Mouse (Mus musculus): ENCODE measurements around the gene Borcs8.

Gene Borcs8

DNA sequence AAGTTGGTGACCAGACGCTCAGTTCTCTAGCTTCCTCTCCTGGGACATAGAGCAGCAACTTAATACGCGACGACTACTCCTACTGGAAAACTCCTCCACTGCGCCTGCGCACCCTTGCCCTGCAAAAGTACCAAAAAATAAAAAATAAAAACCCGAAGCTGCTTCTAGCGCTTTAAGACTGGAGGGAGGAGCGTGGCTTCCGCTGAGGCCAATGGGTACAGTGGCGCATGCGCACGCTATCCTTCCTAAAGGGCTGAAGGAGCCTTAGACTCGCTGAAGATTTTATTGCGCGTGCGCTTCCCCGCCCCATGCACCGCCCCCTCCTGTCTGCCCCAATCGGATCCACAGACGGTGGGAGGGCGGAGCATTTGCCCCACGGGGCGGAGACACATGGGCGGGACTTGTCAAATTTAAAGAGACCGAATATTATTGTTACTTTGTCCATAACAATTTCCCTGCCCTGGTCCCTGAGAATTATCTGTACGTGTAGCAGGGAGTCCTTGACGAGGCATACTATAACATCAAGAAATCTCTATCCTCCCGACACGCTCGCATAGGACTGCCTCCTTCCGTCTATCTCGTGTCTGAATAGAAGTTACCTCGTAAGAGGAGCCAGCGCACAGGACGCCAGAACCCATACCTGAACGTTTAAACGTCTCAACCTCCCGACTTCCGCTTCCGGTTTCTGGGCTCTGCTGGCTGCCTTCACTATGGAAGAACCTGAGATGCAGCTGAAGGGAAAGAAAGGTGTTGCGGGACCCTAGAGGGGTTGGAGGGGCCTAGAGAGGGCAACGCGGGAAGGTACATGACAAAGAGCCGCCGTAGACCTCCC lies at the start of gene Borcs8, which contains the start of the genes Rfxank and Mef2b:
TSS of gene Borcs8 (plus strand) at position 474 of the 832 bp plus-strand sequence.
TSS of gene Rfxank (minus strand) at position 129 of the 832 bp plus-strand sequence.
TSS of gene Mef2b (plus strand) at position 686 of the 832 bp plus-strand sequence.
- peak; percentile 99 to 100 for DNase-seq

DNA sequence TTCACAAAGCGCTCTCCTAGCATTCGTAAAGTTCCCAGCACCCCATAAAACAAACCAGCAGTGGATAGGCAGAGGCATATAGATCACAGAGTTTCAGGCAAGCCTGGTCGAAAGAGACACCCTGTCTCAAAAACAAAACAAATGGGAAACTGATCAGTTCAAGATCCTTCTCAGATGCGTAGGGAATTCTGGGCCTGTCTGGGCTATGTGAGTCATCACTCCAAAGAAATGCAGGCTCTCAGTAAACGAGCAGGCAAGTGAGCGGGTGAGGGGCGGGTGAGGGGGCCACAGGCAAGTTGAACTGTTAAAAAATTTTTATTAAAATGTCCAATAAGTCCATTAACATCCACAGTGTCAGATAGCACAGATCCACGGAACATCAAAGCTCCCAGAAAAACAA lies 46.5 kb upstream of the Borcs8 start:
- no peak for DNase-seq

DNA sequence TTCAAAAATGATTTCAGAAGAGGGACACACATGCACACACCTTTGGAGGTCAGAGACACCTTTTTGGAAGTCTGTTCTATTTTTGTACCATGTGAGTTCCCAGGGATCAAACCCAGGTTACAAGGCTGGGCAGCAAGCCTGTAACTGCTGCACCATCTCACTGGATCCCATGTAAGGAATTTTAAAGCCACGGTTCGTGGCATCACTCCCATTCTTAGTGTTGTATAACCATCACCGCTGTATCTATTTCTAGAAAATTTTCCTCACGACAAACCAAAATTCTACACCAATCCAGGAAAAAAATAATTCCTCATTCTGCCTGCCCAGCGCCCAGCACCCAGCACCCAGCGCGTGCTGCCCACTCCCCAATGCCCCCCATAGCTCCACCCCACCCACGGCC lies 40.0 kb upstream of the Borcs8 start:
- no peak for DNase-seq

DNA sequence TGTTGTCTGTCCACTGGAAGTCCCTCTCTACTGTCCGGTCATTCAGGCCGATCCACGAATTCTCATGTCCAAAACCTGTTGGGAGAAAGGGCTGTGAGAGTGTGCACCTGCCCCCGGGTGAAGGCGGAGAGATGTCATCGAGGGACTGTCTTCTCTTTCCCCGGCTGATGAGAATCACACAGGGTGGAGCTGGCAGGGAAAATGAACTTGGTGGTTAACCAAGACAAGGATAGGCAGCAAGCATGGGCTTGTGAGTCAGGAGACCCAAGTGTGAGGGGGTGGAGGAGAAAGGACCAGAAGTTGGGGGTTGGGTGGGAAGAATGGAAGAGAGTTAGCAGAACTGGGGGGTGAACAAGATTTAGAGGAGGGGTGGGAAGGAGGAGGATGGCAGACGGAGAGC lies 39.1 kb upstream of the Borcs8 start:
- DNase-seq, result no peak

DNA sequence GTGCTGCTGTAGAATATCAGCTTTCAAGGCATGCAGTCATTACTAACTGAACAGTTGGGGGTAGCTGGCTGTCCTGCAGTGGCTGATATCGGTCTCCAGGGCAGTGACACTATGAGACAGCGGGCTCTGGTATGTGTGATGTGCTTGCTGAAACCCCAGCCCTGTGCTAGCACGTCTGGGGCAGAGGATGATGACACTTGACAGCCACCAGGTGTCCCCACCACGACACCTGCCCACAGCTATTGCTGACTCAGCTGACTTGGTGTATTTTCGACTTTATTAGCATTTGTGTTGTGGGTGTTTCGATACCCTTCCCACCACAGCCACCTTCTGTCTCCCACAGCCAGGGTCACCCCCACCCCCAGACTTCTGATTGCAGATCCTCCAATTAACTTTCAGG lies 34.8 kb upstream of the Borcs8 start:
- DNase-seq, result peak in 1 of 2 experiments; percentile 23

DNA sequence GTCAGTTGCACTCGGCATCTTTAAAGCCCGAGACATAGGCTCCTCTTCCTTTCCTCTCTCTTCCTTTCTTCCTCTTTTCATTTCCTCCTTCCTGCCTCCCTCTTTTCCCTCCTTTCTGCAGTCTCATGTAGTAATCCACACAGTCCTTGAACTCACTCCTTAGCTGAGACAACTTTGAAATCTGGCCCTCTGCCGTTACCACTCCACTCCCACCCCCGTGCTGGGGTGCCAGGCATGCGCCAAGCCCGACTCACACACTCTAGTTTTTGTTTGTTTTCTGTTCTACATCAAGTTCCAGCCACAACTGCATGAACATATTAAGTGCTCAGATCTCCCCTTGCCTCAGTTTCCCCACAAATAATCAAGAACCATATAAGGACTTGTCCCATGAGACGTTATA lies 34.4 kb upstream of the Borcs8 start:
- DNase-seq, result no peak

DNA sequence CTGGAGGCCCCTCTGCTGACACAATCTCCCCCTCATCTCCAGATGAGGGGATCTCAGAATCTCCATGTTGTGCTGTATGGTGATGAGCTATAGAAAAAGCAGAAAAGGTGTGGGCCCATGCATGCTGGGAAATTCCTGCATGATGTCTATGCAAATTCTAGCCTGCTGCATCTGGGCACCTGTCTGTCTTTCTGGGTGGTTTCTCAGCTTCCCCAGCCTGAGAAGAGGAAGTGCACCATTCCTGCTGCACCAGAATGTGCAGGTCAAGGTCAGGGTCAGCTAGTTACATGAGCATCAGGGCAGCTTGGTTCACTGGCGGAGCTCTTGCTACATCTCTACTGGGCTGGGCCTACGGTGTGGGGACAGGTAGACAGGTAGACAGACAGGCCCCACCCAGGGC lies 28.8 kb upstream of the Borcs8 start:
- DNase-seq, result no peak

DNA sequence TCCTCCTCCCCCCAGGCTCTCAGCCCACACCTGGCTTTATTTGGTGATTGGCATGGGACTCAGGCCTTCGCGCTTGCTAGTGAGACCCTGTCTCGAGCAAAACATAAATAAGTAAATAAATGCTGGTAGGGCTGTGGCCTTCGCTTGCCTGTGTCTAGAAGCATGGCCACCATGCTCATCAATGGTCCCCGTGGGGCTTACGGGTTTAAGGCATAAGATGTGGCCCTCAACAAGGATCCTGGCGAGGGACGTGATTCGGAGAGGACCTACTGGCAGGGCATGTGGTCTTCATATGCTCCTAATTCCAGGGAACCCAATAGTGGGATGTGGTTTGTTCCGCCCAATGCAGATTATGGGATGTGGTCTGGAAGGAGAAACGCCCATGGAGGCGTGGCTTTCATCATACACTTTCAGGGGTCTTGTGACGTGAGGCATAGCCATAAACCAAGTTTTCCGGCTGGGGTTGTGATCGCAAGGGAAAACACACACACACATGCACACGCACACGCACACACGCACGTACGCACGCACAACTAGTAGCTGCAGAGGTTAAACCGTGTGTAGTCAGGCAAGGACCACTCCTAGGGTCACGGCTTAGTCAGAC lies 28.0 kb upstream of the Borcs8 start:
- DNase-seq, result no peak

DNA sequence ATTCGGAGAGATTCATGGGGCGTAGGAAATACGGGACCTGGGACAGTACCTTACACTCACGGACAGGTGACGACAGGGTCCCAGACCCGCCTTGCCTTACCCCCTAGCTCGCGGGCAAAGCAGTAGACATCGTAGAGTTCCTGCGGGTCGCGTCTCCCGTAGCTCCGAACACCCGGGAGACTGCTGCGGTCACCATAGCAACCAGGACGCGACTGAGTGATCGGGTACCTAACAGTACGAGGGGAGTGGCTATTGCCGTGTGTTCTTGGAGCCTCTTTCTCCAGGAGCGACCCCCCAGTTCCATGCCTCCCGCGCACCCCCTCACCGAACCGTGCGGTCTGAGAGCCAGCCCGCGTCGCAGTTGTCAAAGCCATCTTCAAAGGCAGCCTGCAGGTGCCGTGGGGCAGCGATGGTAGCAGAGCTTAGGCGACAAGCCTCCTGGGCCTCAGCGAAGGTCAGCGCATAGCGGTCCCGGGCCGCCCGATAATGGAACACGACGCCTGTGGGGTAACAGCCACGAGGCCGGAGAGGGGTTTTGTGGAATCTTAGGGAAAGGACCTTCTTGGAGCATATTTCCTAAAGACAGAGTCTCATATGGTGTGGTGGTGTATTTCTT lies 26.8 kb upstream of the Borcs8 start:
- DNase-seq, result no peak

DNA sequence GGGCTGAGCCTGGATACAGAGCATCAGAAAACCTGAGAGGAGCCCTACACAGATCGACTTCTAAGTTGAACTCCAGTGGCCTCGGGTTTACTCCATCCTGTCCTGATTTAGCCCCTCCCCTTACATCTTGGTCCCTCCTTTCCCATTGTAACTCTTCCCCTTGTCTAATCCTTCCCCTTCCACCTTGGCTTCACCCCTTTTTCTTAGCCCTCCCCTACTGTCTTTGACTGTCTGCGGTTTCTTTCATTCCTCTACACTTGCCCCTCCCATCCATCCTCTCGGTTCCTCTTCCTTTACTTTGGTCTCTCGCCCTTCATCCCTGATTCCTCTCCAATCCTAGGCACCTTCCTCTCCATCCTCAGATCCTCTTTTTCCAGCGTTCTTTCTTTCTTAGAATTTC lies 24.8 kb upstream of the Borcs8 start:
- no peak for DNase-seq

DNA sequence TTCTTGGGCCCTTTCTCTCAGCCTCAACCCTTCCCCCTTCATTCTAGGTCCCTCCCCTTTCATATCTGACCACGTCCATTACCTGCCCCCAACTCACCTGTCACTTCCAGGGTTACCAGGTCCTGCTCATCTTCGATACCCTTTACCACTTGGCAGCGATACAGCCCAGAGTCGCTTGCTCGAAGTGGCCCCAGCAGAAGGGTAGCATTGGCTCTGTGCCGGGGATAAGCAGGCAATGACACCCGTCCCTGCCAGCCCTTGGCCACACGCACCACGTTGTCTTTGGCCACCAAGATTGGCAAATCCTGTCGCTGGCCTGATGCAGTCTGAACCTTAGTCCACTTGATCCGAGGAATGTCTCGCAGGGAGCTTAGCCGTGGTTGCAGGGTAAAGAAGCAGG lies 24.4 kb upstream of the Borcs8 start:
- DNase-seq, result no peak

DNA sequence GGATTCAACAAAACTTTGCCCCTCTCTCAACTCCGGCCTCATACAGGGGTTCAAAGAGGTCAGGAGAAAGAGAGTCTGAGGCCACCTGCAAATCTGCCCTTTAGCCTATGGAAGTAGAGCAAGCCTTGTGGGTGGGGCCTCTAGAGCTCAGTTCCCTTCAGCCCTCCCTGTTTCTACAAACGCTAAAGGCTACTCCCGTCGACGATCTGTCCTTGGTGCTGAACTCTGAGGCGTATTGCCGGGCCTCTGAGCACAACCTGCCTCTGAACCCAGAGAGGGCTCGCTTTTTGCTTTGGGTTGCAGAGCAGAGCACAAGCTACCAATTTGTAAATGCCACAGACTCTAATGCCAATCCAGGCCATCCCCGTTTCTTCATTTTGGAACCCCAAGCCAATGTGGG lies 21.7 kb upstream of the Borcs8 start:
- no peak for DNase-seq

DNA sequence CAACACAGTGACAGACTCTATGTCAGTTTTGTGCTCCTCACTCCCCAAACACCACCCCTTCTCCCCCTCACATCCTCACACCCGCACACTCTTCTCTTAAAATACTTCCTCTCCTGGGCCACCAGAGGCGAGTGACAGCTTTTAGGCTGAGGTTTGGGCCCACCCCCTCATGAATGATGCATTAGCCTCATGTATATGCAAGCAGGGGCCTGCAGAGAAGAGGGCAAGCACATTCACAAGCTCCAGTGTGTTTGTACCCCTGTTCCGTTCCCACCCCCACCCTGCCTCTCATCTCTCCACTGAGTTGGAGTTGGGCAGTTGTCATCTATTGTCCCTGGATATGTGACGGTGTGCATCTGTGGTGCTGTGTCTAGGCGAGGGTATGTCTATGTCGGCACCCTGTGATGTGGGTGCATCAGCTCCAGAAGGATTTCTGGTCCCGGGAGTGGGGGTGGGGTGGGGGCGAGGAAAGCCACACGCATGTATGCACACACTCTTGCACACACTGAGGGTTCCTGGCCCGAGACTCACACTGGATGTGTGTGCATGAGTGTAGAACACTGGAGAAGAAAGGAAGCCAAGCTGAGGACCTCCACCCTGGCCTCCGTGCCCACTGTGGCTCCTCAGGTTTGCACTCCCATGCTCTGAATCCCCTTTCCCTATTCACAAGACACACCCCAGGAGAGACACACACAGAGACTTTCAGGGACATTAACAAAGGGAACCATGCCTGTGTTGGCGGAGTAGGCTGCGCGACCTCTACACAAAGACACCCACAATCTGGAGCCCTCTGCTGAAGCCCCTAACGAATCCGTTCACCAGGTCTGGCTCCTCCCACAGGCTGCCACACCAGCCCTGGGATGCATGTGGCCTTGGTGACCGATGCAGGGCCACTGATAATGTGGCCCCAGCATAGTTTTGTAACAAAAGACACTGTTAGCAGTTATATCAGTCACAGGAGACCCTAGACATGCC lies 20.3 kb upstream of the Borcs8 start:
- no peak for DNase-seq

DNA sequence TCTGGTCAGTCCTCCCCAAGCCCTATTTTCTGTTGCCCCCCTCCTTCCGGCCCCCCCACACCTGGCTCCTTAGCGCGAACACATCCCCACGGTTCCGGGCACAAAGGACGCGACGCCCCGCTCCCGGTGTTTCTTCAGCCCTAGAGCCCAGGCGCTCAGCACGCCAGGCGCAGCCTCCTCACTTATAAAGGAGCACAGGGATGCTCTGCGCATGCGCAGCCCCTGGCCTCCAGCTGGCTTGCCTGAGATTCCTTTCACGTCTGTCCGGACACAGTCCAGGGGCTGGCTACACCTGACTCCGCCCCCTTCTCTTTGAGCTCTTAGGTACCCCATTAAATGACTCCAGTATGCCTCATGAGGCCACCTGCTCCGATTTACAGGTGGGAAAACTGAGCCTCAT lies 18.6 kb upstream of the Borcs8 start, which contains the start of gene Ncan:
TSS of gene Ncan (minus strand) at position 207 of the 400 bp plus-strand sequence.
- peak; percentile 31 to 39 for DNase-seq

DNA sequence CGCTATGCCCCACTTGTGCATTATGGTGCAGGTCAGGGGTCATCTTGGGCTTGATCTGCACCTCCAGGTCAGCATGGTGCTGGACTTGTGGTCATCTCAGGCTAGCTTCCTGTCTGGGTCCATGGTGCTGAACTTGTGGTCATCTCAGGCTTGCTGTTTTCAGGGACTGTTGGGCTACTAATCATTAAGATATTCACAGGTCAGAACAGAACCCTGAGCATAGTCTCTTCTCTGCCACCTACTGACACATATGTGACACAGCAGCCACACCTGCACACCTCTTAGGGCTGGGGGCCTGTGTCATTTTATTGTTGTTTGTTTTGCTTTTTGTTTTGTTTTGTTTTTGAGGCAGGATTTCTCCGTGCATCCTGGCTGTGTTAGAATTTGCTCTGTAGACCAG lies 16.4 kb upstream of the Borcs8 start:
- no peak for DNase-seq

DNA sequence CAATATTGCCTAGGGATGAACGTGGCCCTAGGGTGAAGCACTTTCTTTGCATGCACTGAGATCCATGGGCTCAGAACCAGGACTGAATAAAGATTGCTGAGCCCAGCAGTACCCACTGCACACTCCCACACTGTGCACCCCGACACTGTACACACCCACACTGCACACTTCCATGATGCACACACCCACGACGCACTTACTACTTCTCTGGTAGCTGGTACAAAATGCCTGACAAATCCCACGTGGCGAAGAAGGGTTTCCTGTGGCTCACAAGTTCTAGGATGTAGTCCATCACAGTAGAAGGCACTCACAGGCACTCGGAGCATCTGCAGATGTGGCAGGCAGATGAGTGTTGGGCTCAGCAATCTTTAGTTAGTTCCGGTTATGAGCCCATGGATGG lies 14.3 kb upstream of the Borcs8 start:
- no peak for DNase-seq

DNA sequence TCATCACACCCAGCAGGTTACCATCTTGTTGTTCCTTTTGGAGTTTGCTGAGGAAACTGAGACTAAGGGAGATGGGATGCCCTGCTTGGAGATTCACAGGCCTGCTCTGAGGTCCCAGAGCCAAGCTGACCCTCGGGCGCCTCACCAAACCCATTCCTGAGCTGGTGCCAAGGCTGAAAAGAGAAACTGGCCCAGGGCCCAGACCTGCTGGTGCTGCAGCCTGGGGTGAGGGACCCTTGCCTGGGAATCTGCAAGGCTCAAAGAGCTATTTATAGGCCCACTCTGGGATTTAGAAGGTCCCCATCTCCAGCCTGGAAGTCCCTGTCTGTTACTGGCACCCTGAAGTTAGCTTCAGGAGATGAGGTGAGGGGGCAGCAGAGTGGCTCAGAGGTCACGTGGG lies 10.9 kb upstream of the Borcs8 start:
- no peak for DNase-seq

DNA sequence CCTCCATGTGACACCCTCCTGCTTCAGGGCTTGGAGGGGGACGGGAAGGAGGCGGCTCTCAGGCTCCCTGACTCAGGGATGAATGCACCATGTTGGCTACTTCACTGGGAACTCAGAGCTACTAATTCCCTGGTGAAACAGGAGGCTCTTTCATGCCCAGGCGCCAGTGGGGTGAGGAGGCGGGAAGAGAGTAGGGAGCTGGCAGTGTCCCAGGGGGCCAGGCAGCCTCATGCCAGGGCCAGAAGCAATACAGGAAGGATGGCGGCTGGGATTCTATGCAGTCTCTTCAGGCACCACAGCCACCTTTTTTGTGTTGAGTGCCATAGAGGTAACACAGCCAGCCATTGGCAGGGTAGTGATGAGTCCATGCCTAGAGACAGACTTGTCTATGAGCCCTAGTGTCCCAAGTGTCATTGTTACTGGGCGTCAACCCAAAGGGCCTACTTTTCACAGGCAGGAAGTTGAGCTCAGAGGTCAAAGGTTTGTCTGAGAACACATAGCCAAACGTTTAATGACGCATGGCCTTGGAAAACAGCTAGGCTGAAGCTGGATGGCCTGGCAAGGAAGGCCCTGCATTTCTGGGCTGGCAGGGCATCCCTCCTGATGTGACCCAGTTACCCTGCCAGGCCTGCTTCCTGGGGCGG lies 9.9 kb upstream of the Borcs8 start:
- DNase-seq, result peak; percentile 15 to 28

DNA sequence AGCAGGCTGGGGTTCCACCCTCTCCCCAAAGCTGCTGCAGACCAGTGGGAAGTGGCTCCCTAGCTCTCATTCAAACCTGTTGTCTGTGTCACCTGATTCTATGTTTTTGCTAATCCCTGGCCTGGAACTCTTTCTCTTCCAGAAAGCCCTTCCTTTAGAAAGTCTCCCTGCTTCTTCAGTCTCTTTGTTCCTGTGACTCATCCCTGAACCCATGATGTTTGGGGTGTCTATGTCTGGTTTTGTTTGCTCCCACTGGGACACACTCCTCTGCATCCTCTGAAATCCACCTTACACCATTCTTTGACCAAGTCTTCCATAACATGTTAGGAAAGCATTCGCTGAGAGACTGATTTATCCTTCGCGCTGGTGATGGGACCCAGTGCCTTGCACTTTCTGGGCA lies 9.2 kb upstream of the Borcs8 start:
- no peak for DNase-seq

DNA sequence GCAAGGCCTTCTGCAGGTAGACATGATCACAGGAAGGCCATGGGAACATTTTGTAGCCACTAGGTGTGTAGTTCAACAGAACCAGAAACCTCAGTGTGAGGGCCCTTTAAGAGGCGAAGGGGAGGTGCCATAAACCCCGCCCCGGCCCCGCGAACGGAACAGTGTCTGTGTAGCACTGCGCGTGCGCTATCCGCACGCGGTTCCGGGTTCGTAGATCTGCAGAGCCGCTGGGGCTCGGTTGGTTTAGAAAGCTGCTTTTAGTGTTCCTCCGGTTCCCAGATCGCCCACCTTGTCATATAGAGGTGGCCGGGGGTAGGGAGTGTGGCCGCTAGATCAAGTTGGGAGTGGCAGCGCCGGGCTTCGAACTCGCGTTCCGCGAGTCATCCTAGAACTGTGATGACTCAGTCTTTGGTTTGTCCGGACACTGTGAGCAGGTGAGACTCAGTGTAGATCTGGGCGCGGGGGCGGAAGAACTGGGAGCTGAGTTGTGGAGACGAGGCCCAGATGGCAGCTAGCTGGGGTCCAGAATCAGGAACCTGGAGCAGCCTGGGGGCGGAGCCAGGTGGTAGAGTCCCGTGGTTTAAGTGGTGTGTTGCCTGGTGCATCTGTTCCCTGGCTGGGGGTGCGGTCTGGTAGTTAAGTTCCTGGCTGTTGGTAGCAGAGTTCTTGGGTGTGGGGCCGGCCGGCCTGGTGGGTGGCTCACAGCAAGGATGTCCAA lies 8.0 kb upstream of the Borcs8 start, which contains the start of gene Nr2c2ap:
TSS of gene Nr2c2ap (plus strand) at position 168 of the 718 bp plus-strand sequence.
- DNase-seq, result peak; percentile 83 to 88

DNA sequence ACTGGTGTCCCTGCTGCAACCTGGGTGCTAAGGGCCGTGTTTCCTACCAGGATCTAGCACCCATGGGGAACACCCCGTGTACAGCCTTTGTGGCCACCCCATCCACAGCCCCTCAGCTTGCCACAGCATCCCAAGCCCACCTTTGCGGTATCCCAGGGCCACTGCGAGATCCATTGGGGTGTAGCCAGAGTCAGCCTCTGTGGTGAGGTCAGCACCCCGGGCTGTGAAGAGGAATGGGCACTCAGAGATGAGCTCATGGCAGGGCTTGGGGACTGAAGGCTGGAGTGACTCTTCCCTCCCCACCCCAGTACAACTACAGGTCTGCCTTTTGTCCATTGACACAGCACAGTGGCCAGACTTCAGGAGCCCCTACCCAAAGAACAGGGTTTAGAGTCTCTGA lies 5.2 kb upstream of the Borcs8 start:
- DNase-seq, result no peak
